Mouse (Mus musculus): ENCODE measurements around the gene Pef1. TPM values are rescaled to one million over a fixed set of nuclear protein-coding genes. Genes with fewer than 3 reads are reported as not detected.

Pef1 gene
- total and polyA plus RNA-seq, 2 experiments, result 23.1 to 79.8 TPM

DNA sequence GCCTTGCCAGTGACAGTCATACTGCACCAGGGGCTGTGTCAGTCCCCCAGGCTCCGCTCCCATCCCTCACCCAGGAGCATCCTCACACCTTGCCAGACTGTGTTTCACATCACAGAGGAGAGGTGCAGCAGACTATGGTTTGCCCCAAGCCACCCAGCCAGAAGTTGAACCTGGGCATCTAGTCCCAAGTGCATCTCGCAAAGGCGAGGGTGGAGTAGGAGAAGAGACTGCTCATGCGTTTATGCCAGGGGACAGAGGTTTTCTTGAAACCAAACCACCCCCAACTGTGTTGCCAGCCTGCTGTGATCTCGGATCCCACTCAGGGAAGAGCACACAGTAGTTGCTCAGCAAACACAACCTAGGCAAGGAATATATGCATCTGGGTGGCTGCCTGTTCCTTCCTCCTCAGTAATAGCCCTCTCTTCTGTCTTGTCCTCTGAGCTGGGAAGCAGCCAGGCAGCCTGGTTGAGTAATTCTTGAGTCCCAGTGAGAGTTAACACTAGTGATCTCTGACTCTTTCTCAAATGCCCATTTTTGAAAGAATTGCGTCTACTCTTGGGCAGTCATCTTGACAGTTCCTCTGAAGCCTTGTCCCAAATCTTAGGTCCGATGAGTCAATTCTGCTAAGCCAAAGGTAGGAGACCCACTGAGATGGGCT is 29.2 kb downstream of the Pef1 start:
- Histone ChIP-seq H3K4me1 (ENCODE audit: control insufficient read depth, insufficient read depth, low read length) (no peaks in the 10 kb centered on the region), H3K27ac (replicated peaks; ENCODE audit: insufficient read depth, low read depth, low read length) (no peak overlapping the region), H3K27me3 (ENCODE audit: control insufficient read depth, insufficient read depth, low read length) (no peaks in the 10 kb centered on the region), H3K9ac (ENCODE audit: low read depth, low read length) (no peak overlapping the region), H3K79me2 (ENCODE audit: control insufficient read depth, insufficient read depth, low read length) (no peaks in the 10 kb centered on the region), H3K4me3 (ENCODE audit: insufficient read depth, low read depth, low read length) (no peak overlapping the region), H3K36me3 (ENCODE audit: control insufficient read depth, insufficient read depth, low read length) (peaks cover 2% of the 10 kb centered on the region; the same call in 1 of the 2 replicates)
- no peak for DNase-seq (ENCODE audit: extremely low read depth, low read depth, low spot score)
- TF ChIP-seq CTCF (IDR thresholded peaks at IDR 0.05; ENCODE audit: low read depth, low read length) (no peak), POLR2A (IDR thresholded peaks at IDR 0.05; ENCODE audit: extremely low read depth, insufficient read depth, low read length) (no peak)
- whole genome bisulfite sequencing, result 92% methylated on average over 7 of the region's 7 CpGs

DNA sequence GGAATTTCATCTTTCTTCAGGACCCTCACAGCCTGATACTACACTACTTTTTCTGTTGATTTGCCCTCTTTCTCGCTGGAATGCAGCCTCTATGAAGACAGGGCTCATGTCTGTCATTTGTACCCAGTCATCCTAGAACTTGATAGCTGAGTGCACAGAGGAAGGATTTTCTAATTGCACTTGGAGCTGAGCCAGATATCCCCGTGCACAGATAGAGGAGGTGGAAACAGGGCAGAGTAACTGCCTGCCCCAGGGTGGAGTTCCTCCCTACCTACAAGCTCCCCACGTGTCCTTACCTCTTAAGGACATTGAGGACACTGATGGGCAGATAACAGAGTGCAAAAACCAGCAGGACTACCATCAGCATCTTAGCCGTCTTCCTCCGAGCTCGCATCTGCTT is 31.0 kb downstream of the Pef1 start:
- H3K4me3 ChIP-seq (ENCODE audit: insufficient read depth, low read depth, low read length), result no peak overlapping the region
- no peak overlapping the region for H3K9ac ChIP-seq (ENCODE audit: low read depth, low read length)
- WGBS, result 76% methylated on average over 6 of the region's 6 CpGs
- no peaks in the 10 kb centered on the region for H3K79me2 ChIP-seq (ENCODE audit: control insufficient read depth, insufficient read depth, low read length)
- H3K27ac ChIP-seq (replicated peaks; ENCODE audit: insufficient read depth, low read depth, low read length), result no peak overlapping the region
- no peaks in the 10 kb centered on the region for H3K27me3 ChIP-seq (ENCODE audit: control insufficient read depth, insufficient read depth, low read length)
- H3K4me1 ChIP-seq (ENCODE audit: control insufficient read depth, insufficient read depth, low read length), result peaks cover 2% of the 10 kb centered on the region; the same call in 1 of the 2 replicates
- TF ChIP-seq CTCF (IDR thresholded peaks at IDR 0.05; ENCODE audit: low read depth, low read length) (no peak), POLR2A (IDR thresholded peaks at IDR 0.05; ENCODE audit: extremely low read depth, insufficient read depth, low read length) (no peak)
- DNase-seq (ENCODE audit: extremely low read depth, low read depth, low spot score), result no peak
- no peaks in the 10 kb centered on the region for H3K36me3 ChIP-seq (ENCODE audit: control insufficient read depth, insufficient read depth, low read length)

DNA sequence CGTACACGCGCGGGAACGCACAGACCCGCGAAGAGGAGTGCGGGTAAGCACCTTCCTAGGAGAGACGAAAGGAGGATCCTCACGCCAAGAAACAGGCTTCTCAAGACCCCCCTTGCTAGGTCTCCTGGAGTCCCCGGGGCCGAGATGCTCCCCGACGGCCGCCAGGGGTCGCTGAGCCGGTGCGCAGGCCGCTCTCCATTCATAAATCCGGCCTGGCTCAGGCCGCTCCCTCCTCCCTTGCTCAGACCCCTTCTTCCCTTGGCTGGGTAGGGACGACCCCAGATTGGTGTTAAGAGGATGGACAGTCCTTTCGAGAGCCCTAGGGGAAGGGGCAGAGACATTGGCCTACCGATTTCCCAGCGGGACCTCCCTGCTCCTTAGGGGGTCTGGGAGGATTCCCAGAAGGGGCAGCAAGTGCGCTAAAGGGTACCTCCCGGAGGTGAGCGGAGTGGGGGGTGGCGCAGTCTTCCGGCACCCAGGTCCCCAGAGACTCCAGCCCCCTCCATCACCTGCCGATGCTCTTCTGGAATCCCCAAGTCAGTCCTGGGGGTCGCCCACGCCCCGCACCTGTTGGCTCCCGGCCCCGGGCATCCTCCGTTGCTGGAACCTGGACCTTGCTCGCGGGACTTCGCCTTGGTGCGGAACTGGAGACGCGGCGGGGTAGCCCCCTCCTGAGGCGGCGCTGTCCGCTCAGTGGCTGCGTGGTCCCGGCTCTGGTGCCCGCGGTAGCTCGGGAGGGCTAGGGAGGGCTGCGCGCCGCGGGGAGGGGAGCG is 36.3 kb downstream of the Pef1 start:
- H3K79me2 ChIP-seq (ENCODE audit: control insufficient read depth, insufficient read depth, low read length), result no peaks in the 10 kb centered on the region
- H3K27me3 ChIP-seq (ENCODE audit: control insufficient read depth, insufficient read depth, low read length), result peaks cover 10% of the 10 kb centered on the region
- 3% methylated on average over 56 of the region's 57 CpGs for WGBS
- no peak for DNase-seq (ENCODE audit: extremely low read depth, low read depth, low spot score)
- peaks cover 2% of the 10 kb centered on the region; the same call in 1 of the 2 replicates for H3K4me1 ChIP-seq (ENCODE audit: control insufficient read depth, insufficient read depth, low read length)
- H3K36me3 ChIP-seq (ENCODE audit: control insufficient read depth, insufficient read depth, low read length), result no peaks in the 10 kb centered on the region
- H3K27ac ChIP-seq (replicated peaks; ENCODE audit: insufficient read depth, low read depth, low read length), result no peak overlapping the region
- TF ChIP-seq POLR2A (IDR thresholded peaks at IDR 0.05; ENCODE audit: extremely low read depth, insufficient read depth, low read length) (no peak), CTCF (IDR thresholded peaks at IDR 0.05; ENCODE audit: low read depth, low read length) (peak; percentile 80)
- H3K4me3 ChIP-seq (ENCODE audit: insufficient read depth, low read depth, low read length), result no peak overlapping the region
- no peak overlapping the region for H3K9ac ChIP-seq (ENCODE audit: low read depth, low read length)

DNA sequence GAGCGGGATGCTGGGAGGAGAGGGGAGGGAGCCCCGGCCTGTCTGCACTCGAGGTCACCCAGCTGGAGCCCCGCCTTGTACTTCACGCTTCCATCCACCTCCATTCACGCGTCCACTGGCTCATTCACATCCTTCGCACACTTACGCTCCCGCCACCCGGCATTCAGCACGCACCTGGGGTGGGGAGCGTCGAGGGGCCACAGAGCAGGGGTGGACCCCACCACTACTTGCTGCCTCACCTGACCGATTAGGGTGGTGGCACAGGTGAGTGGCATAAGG is 36.8 kb downstream of the Pef1 start, which contains the start of gene Hcrtr1:
TSS of gene Hcrtr1 (minus strand) at position 146 of the 279 bp plus-strand sequence.
- no peak for TF ChIP-seq CTCF (IDR thresholded peaks at IDR 0.05; ENCODE audit: low read depth, low read length)
- no peak for TF ChIP-seq POLR2A (IDR thresholded peaks at IDR 0.05; ENCODE audit: extremely low read depth, insufficient read depth, low read length)
- H3K9ac ChIP-seq (ENCODE audit: low read depth, low read length), result no peak within 1 kb of the TSS
- H3K27me3 ChIP-seq (ENCODE audit: control insufficient read depth, insufficient read depth, low read length), result peaks cover 10% of the 10 kb centered on the region
- no peaks in the 10 kb centered on the region for H3K36me3 ChIP-seq (ENCODE audit: control insufficient read depth, insufficient read depth, low read length)
- 6% methylated on average over 15 of the region's 15 CpGs for WGBS
- peaks cover 2% of the 10 kb centered on the region; the same call in 1 of the 2 replicates for H3K4me1 ChIP-seq (ENCODE audit: control insufficient read depth, insufficient read depth, low read length)
- no peaks in the 10 kb centered on the region for H3K79me2 ChIP-seq (ENCODE audit: control insufficient read depth, insufficient read depth, low read length)
- no peak for DNase-seq (ENCODE audit: extremely low read depth, low read depth, low spot score)
- H3K4me3 ChIP-seq (ENCODE audit: insufficient read depth, low read depth, low read length), result no peak within 1 kb of the TSS
- H3K27ac ChIP-seq (replicated peaks; ENCODE audit: insufficient read depth, low read depth, low read length), result no peak within 1 kb of the TSS

DNA sequence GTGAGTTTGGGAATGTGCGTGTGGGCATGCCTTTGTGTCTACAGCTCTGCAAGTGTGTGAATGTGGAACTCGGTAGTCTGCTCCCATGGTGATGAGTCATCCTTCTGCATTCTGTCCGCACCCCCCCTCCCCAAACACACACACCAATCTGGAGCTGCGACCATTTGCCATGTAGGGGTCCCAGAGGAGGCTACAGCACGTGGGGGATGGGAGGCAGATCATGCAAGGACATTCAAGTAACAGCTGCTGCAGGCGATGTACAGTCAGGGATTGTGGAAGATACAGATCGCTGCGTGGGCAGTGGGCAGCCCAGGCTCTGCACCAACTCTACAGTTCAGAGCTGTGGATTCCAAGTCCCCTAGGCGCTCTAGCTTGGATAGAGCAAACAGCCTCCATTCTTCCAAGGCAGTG is 38.6 kb downstream of the Pef1 start:
- Histone ChIP-seq H3K79me2 (ENCODE audit: control insufficient read depth, insufficient read depth, low read length) (no peaks in the 10 kb centered on the region), H3K4me1 (ENCODE audit: control insufficient read depth, insufficient read depth, low read length) (peaks cover 2% of the 10 kb centered on the region; the same call in 1 of the 2 replicates), H3K4me3 (ENCODE audit: insufficient read depth, low read depth, low read length) (no peak overlapping the region), H3K9ac (ENCODE audit: low read depth, low read length) (no peak overlapping the region), H3K27ac (replicated peaks; ENCODE audit: insufficient read depth, low read depth, low read length) (no peak overlapping the region), H3K27me3 (ENCODE audit: control insufficient read depth, insufficient read depth, low read length) (peaks cover 10% of the 10 kb centered on the region), H3K36me3 (ENCODE audit: control insufficient read depth, insufficient read depth, low read length) (no peaks in the 10 kb centered on the region)
- DNase-seq (ENCODE audit: extremely low read depth, low read depth, low spot score), result no peak
- WGBS, result 56% methylated on average over 9 of the region's 9 CpGs
- TF ChIP-seq CTCF (IDR thresholded peaks at IDR 0.05; ENCODE audit: low read depth, low read length) (no peak), POLR2A (IDR thresholded peaks at IDR 0.05; ENCODE audit: extremely low read depth, insufficient read depth, low read length) (no peak)

DNA sequence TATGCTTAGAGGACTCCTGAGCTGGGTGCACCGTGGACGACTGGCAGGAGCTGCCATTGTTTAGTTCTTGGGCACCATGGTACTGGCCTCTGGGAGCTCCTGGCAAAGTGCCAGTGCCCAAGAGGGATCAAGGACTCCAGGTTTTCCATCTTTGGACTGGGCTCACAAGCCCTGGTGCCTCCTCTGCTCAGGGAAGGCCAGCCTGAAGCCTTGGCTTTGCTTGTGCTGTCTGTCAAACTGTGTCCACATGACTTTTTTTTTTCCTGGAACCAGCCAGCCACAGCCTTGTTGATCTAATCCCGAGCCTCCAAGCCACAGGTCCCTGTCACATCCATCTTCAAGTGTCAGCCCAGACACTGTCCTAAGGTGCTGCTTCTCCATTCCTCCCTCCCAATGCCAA is 39.4 kb downstream of the Pef1 start:
- no peak overlapping the region for H3K27ac ChIP-seq (replicated peaks; ENCODE audit: insufficient read depth, low read depth, low read length)
- H3K36me3 ChIP-seq (ENCODE audit: control insufficient read depth, insufficient read depth, low read length), result no peaks in the 10 kb centered on the region
- no peak for DNase-seq (ENCODE audit: extremely low read depth, low read depth, low spot score)
- WGBS, result 63% methylated on average over 3 of the region's 3 CpGs
- H3K4me3 ChIP-seq (ENCODE audit: insufficient read depth, low read depth, low read length), result no peak overlapping the region
- H3K9ac ChIP-seq (ENCODE audit: low read depth, low read length), result no peak overlapping the region
- TF ChIP-seq CTCF (IDR thresholded peaks at IDR 0.05; ENCODE audit: low read depth, low read length) (no peak), POLR2A (IDR thresholded peaks at IDR 0.05; ENCODE audit: extremely low read depth, insufficient read depth, low read length) (no peak)
- H3K4me1 ChIP-seq (ENCODE audit: control insufficient read depth, insufficient read depth, low read length), result peaks cover 2% of the 10 kb centered on the region; the same call in 1 of the 2 replicates
- H3K79me2 ChIP-seq (ENCODE audit: control insufficient read depth, insufficient read depth, low read length), result no peaks in the 10 kb centered on the region
- peaks cover 10% of the 10 kb centered on the region for H3K27me3 ChIP-seq (ENCODE audit: control insufficient read depth, insufficient read depth, low read length)

All from liver, adult 2 months (tissue).